Mouse (Mus musculus) thymus, adult 2 months (tissue): ENCODE measurements around the gene Fam8a1. TPM values are rescaled to one million over a fixed set of nuclear protein-coding genes. Genes with fewer than 3 reads are reported as not detected.

ENCODE experiments used
- DNase-seq: peaks from one replicate; pipeline ENCODE4 v3.0.0; 2021
- H3K27ac ChIP-seq: fragments of 200-500 bp; 2 replicates; pipeline ENCODE4 v1.5.1; 2012; ENCODE audit warnings: low read length, control low read depth; ENCODE audit not compliant: control insufficient read depth, insufficient read depth
- H3K27me3 ChIP-seq: fragments of 200-500 bp; 2 replicates; pipeline ENCODE4 v1.6.1; 2012; ENCODE audit warnings: mild to moderate bottlenecking, low read length, moderate library complexity, mixed read lengths; ENCODE audit not compliant: control insufficient read depth, insufficient read depth
- H3K36me3 ChIP-seq: fragments of 200-500 bp; 2 replicates; pipeline ENCODE4 v1.6.1; 2012; ENCODE audit warnings: mild to moderate bottlenecking, low read length, moderate library complexity; ENCODE audit not compliant: control insufficient read depth, insufficient read depth
- H3K4me1 ChIP-seq: fragments of 200-500 bp; replicated peaks from 2 replicates; pipeline ENCODE4 v1.6.1; 2012; ENCODE audit warnings: low read length; ENCODE audit not compliant: control insufficient read depth, insufficient read depth
- H3K4me3 ChIP-seq: fragments of 200-500 bp; 2 replicates; pipeline ENCODE4 v1.5.1; 2012; ENCODE audit warnings: mild to moderate bottlenecking, low read length, control low read depth, moderate library complexity; ENCODE audit not compliant: control insufficient read depth, insufficient read depth
- CTCF ChIP-seq: fragments of 200-500 bp; IDR thresholded peaks from 2 replicates; pipeline ENCODE4 v1.5.1; 2012; ENCODE audit warnings: mild to moderate bottlenecking, control low read depth, low read length, moderate library complexity, borderline replicate concordance; ENCODE audit not compliant: control insufficient read depth, poor library complexity, insufficient read depth; ENCODE audit errors: extremely low read depth
- POLR2A ChIP-seq: fragments of 200-500 bp; IDR thresholded peaks from 2 replicates; pipeline ENCODE4 v1.6.1; 2012; ENCODE audit warnings: mild to moderate bottlenecking, low read length, control low read depth, moderate library complexity; ENCODE audit not compliant: control insufficient read depth, poor library complexity, insufficient read depth; ENCODE audit errors: extremely low read depth
- WGBS: fragments of 180-500 bp; shearing (Covaris S2); methylation state at CpG from one replicate; pipeline ENCODE4 v1.1.7; 2018; 5-methylcytosine and 5-hydroxymethylcytosine counted together
- polyA plus RNA-seq: library from polyadenylated mRNA; depleted of rRNA; stranded (reverse); fragments of >200 nt; gene quantifications from 2 replicates; pipeline ENCODE4 v1.2.3, GENCODE M21; 2012

Gene Fam8a1
- polyA plus RNA-seq, 1 experiment: 16.0 TPM

- H3K27me3 ChIP-seq: no peaks in the 10 kb centered on the region
- H3K4me3 ChIP-seq: no peak overlapping the region
- H3K36me3 ChIP-seq: no peaks in the 10 kb centered on the region
- TF ChIP-seq CTCF (no peak), POLR2A (no peak)
- 97% methylated on average over 6 of the region's 6 CpGs for WGBS
- DNase-seq: no peak
- H3K27ac ChIP-seq: no peak overlapping the region
- H3K4me1 ChIP-seq: peaks cover 2% of the 10 kb centered on the region; the same call in 1 of the 2 replicates
These were observed 23.8 kb upstream of the Fam8a1 start for GRCm38 (mm10) chr13:46645476-46645875.

DNA sequence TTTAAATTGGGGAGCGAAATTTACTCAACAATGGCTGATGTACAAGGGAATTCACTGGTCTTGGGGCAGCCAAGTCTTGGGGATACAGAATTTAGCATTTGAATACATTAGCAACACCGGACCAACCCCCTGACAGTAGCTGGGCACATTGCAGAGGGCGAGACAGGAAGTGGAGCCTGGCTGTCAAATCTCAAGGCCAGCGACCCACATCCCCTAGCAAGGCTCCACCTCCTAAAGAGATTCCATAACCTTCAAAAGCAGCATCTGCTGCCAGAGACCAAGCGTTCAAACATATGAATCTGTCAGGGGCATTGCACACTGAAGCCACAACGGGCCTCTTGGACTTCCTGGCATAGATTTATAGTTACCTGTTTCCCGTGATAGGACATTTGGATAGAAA lies 17.5 kb upstream of the Fam8a1 start:
- Histone ChIP-seq H3K27ac (no peak overlapping the region), H3K27me3 (no peaks in the 10 kb centered on the region), H3K4me3 (no peak overlapping the region), H3K36me3 (no peaks in the 10 kb centered on the region), H3K4me1 (no peaks in the 10 kb centered on the region; the same call in 1 of the 2 replicates)
- WGBS: 58% methylated on average over 7 of the region's 7 CpGs
- TF ChIP-seq POLR2A (no peak), CTCF (no peak)
- DNase-seq: no peak

DNA sequence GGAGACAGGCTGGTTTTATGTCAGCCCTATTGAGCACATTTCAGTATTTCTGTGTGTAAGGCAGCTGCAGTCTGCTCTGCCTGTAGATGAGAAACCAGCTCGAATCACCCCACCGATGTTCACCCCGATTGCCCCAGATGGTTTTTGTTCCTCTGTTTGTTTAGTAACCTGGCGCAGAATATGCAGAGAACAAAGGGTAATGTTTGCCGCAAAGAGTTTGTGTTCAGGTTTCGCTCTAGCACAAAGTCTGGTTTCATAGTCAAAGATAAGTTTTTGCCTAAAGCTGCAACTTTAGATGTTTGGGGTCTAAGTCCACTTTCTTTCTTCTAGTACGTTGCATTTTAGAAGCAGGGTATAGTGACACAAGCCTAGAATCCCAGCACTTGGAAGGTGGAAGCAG lies 16.7 kb upstream of the Fam8a1 start:
- TF ChIP-seq POLR2A (no peak), CTCF (no peak)
- Histone ChIP-seq H3K4me3 (no peak overlapping the region), H3K27ac (no peak overlapping the region), H3K4me1 (no peaks in the 10 kb centered on the region; the same call in 1 of the 2 replicates), H3K36me3 (no peaks in the 10 kb centered on the region), H3K27me3 (no peaks in the 10 kb centered on the region)
- no peak for DNase-seq
- WGBS: 92% methylated on average over 7 of the region's 7 CpGs

GRCm38 (mm10) chr13:46653671-46654070 lies 15.7 kb upstream of the Fam8a1 start:
- DNase-seq: no peak
- Histone ChIP-seq H3K4me1 (no peaks in the 10 kb centered on the region; the same call in 1 of the 2 replicates), H3K27me3 (no peaks in the 10 kb centered on the region), H3K36me3 (no peaks in the 10 kb centered on the region), H3K4me3 (no peak overlapping the region), H3K27ac (no peak overlapping the region)
- TF ChIP-seq POLR2A: no peak
- TF ChIP-seq CTCF: no peak
- WGBS: 92% methylated on average over 4 of the region's 4 CpGs

DNA sequence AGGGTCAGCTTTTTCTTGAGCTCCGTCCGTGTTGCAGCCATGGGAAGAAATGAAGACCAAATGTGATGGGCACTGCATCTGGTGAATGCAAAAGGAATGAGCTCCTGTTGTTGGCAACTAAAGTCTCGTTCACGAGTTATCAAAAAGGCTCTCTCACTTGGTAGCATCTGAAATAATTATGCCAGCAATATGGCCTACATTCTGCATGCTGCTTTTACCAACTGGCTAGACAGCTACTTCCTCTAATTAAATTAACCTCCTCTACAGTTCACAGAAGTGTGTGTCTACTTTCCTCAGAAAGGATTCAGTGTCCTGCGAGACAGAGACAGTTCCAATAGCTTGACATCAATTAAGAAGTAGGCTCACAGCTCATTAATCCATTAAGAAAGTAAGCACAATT lies 14.8 kb upstream of the Fam8a1 start:
- Histone ChIP-seq H3K4me3 (no peak overlapping the region), H3K27me3 (no peaks in the 10 kb centered on the region), H3K36me3 (no peaks in the 10 kb centered on the region), H3K27ac (no peak overlapping the region), H3K4me1 (no peaks in the 10 kb centered on the region; the same call in 1 of the 2 replicates)
- DNase-seq: no peak
- TF ChIP-seq CTCF (no peak), POLR2A (no peak)
- WGBS: 95% methylated on average over 5 of the region's 5 CpGs

GRCm38 (mm10) chr13:46659211-46659610 lies 10.1 kb upstream of the Fam8a1 start:
- Histone ChIP-seq H3K36me3 (no peaks in the 10 kb centered on the region), H3K27me3 (no peaks in the 10 kb centered on the region), H3K27ac (no peak overlapping the region), H3K4me3 (no peak overlapping the region), H3K4me1 (no peaks in the 10 kb centered on the region)
- no peak for TF ChIP-seq CTCF
- no peak for TF ChIP-seq POLR2A
- DNase-seq: no peak
- WGBS: 97% methylated on average over 5 of the region's 5 CpGs

- no peaks in the 10 kb centered on the region for H3K27me3 ChIP-seq
- peak; percentile 39 for DNase-seq
- H3K36me3 ChIP-seq: no peaks in the 10 kb centered on the region
- 49% methylated on average over 4 of the region's 4 CpGs for WGBS
- TF ChIP-seq POLR2A (no peak), CTCF (no peak)
- no peak overlapping the region for H3K27ac ChIP-seq
- no peaks in the 10 kb centered on the region for H3K4me1 ChIP-seq
- H3K4me3 ChIP-seq: no peak overlapping the region
These were observed 5.8 kb upstream of the Fam8a1 start for GRCm38 (mm10) chr13:46663461-46663964.

DNA sequence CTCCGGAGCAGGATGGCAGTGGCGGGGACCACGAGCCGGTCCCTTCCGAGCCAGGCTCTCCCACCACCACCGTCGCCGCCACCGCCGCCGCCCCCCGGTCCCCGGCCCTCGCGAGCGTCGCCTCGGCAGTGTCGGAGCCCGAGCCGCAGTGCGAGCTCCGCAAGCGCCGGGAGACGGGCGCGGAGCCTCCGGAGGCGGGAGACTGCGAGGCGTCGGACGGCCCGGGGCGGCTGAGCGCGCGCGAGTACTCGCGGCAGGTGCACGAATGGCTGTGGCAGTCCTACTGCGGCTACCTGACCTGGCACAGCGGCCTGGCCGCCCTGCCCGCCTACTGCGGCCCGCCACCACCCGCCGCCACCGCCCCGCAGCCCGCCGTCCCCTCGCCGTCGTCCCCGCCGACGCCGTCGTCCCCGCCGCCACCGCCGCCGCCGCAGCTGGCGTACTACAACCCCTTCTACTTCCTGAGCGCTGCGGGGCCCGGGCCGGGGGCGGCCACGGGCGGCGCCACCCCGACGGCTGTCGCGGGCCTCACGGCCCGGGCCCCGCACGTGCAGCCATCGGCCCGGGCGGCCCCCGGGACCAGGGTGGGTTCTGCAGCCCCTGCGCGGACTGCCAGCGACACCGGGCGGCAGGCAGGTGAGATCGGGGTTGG lies 424 bp downstream of the Fam8a1 start:
- H3K4me1 ChIP-seq: 0 out of 2 replicates have a peak, but pooled peaks cover 3% of the 10 kb centered on the region
- no peak overlapping the region for H3K27ac ChIP-seq
- H3K36me3 ChIP-seq: peaks cover 18% of the 10 kb centered on the region
- H3K27me3 ChIP-seq: no peaks in the 10 kb centered on the region
- TF ChIP-seq CTCF (no peak), POLR2A (no peak)
- DNase-seq: peak; percentile 57
- WGBS: 1% methylated on average over 94 of the region's 96 CpGs
- H3K4me3 ChIP-seq: peak overlapping the region; percentile 68
